Comparison of ENCODE assay signal across 13 mouse cellular contexts in the genomic region with DNA sequence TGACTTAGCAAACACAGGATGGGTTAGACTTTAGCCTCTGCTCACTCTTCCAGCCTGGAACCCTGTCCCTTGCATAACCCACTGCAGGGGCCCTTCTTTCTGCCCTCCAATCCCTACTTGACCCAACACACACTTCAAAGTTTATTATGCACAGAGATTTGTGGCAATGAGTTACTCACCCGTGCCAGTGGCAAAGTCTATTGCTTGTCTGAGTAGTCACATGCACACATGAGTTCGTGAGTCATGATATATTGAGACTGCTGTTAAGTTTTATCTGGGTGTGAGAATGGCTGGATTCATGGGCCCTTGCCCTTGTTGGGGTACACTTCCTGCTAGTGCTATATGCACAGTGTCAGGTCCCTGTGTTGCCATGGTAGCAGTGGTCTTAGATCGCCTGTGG.
DNase-seq lines count a peak whose midpoint lies in the region; ATAC-seq and TF ChIP-seq lines count a peak whose summit lies in the region.
"Had no signal": no experiment of that assay in that cellular context is flagged by ENCODE, and none has a peak within 500 bp of the region (broad histone marks: within the 10 kb centered on the region; RNA-seq: fewer than 3 reads in every experiment).

No protein-coding gene starts in this region.

- no peaks in the 10 kb centered on the region for H3K27me3 ChIP-seq in kidney, embryonic 14.5 days (ENCODE audit: control insufficient read depth, insufficient read depth, low read length)
- no peaks in the 10 kb centered on the region for H3K27me3 ChIP-seq in myocyte (ENCODE audit: control insufficient read depth, insufficient read depth, insufficient read length)
- no peaks in the 10 kb centered on the region for H3K27me3 ChIP-seq in neural tube, embryonic 15.5 days (replicated peaks)
- H3K27me3 ChIP-seq: embryonic facial prominence, embryonic 13.5 days; hindbrain, embryonic 13.5 days; liver, embryonic 15.5 days had no signal

- H3K27ac ChIP-seq in bone marrow macrophage, adult 2 months (ENCODE audit: insufficient read depth, low read depth, low read length), result peak overlapping the region; percentile 42; the same call in 1 of the 2 replicates
- H3K27ac ChIP-seq in kidney, embryonic 14.5 days (ENCODE audit: low read depth, low read length), result no peak overlapping the region
- no peak overlapping the region for H3K27ac ChIP-seq in neural tube, embryonic 15.5 days (replicated peaks)
- H3K27ac ChIP-seq: embryonic facial prominence, embryonic 13.5 days; forebrain, embryonic 10.5 days; hindbrain, embryonic 13.5 days; liver, embryonic 15.5 days had no signal

- H3K4me2 ChIP-seq in kidney, embryonic 14.5 days (replicated peaks; ENCODE audit: low read depth, low read length), result no peak overlapping the region
- H3K4me2 ChIP-seq in myocyte (ENCODE audit: low read depth), result no peak overlapping the region
- no peak overlapping the region for H3K4me2 ChIP-seq in neural tube, embryonic 15.5 days
- H3K4me2 ChIP-seq: embryonic facial prominence, embryonic 13.5 days; hindbrain, embryonic 13.5 days; liver, embryonic 15.5 days had no signal

- H3K4me3 ChIP-seq in bone marrow macrophage, adult 2 months (ENCODE audit: insufficient read depth, low read length), result no peak overlapping the region
- H3K4me3 ChIP-seq in kidney, embryonic 14.5 days (ENCODE audit: low read length), result no peak overlapping the region
- no peak overlapping the region for H3K4me3 ChIP-seq in myocyte
- no peak overlapping the region for H3K4me3 ChIP-seq in neural tube, embryonic 15.5 days (replicated peaks)
- H3K4me3 ChIP-seq: embryonic facial prominence, embryonic 13.5 days; forebrain, embryonic 10.5 days; hindbrain, embryonic 13.5 days; liver, embryonic 15.5 days had no signal

- peaks cover 8% of the 10 kb centered on the region for H3K36me3 ChIP-seq in kidney, embryonic 14.5 days (ENCODE audit: control insufficient read depth, insufficient read depth, low read length)
- H3K36me3 ChIP-seq in myocyte (ENCODE audit: control insufficient read depth, insufficient read depth), result no peaks in the 10 kb centered on the region
- no peaks in the 10 kb centered on the region for H3K36me3 ChIP-seq in neural tube, embryonic 15.5 days
- H3K36me3 ChIP-seq: hindbrain, embryonic 13.5 days had no signal

- H3K9ac ChIP-seq in kidney, embryonic 14.5 days (ENCODE audit: low read depth, low read length), result no peak overlapping the region
- no peak overlapping the region for H3K9ac ChIP-seq in neural tube, embryonic 15.5 days (replicated peaks)
- H3K9ac ChIP-seq: embryonic facial prominence, embryonic 13.5 days; hindbrain, embryonic 13.5 days; liver, embryonic 15.5 days had no signal

- no peak for TF ChIP-seq CTCF in bone marrow macrophage, adult 2 months (IDR thresholded peaks at IDR 0.05; ENCODE audit: low read depth, low read length)

- no peak overlapping the region for H3ac ChIP-seq in myocyte (ENCODE audit: control insufficient read depth, insufficient read length)

- no peaks in the 10 kb centered on the region for H3K9me3 ChIP-seq in kidney, embryonic 14.5 days (ENCODE audit: control insufficient read depth, low read length)
- H3K9me3 ChIP-seq in neural tube, embryonic 15.5 days (replicated peaks), result no peaks in the 10 kb centered on the region
- H3K9me3 ChIP-seq: embryonic facial prominence, embryonic 13.5 days; hindbrain, embryonic 13.5 days; liver, embryonic 15.5 days had no signal

- DNase-seq in adrenal gland, adult 2 months, result peak; percentile 45
- DNase-seq in adrenal gland, postnatal 14 days, result no peak
- no peak for DNase-seq in urinary bladder, adult 2 months (ENCODE audit: low spot score)
- DNase-seq in MN1 (ENCODE audit: low spot score), result no peak
- DNase-seq: cerebellum, adult 11 months had no signal

- peaks cover 43% of the 10 kb centered on the region for H3K4me1 ChIP-seq in bone marrow macrophage, adult 2 months (ENCODE audit: control insufficient read depth, insufficient read depth, low read length)
- peaks cover 7% of the 10 kb centered on the region for H3K4me1 ChIP-seq in kidney, embryonic 14.5 days (ENCODE audit: control insufficient read depth, insufficient read depth, low read length)
- H3K4me1 ChIP-seq in neural tube, embryonic 15.5 days, result no peaks in the 10 kb centered on the region; the same call in 1 of the 2 replicates
- H3K4me1 ChIP-seq: forebrain, embryonic 10.5 days; liver, embryonic 15.5 days had no signal

- TF ChIP-seq POLR2A in bone marrow macrophage, adult 2 months (IDR thresholded peaks at IDR 0.05; ENCODE audit: borderline replicate concordance, low read depth, low read length), result no peak
- TF ChIP-seq POLR2A in myocyte (IDR thresholded peaks at IDR 0.05; ENCODE audit: insufficient read length, low read depth), result no peak

- no peaks in the 10 kb centered on the region for H3K79me2 ChIP-seq in myocyte (ENCODE audit: control insufficient read depth, insufficient read depth)

- ATAC-seq in kidney, embryonic 14.5 days (ENCODE audit: low FRiP score, low TSS enrichment), result peak; percentile 51; the same call in 1 of the 2 replicates
- no peak for ATAC-seq in neural tube, embryonic 15.5 days (ENCODE audit: low FRiP score)

- WGBS in kidney, embryonic 14.5 days, result 52% methylated on average over 3 of the region's 3 CpGs
- WGBS in neural tube, embryonic 15.5 days, result 83% methylated on average over 3 of the region's 3 CpGs

TF ChIP-seq in myocyte, 11 proteins besides CTCF, POLR2A, EP300 and RAD21:
- peak; percentile 74 for TF ChIP-seq USF1 (IDR thresholded peaks at IDR 0.05; ENCODE audit: low read depth)
- no peak for TF ChIP-seq SRF (IDR thresholded peaks at IDR 0.05; ENCODE audit: control insufficient read depth, insufficient read length, low read depth)
- no peak for TF ChIP-seq TCF3 (IDR thresholded peaks at IDR 0.05; ENCODE audit: insufficient read length, low read depth)
- 0 out of 2 replicates have a peak, but pooled peaks have one; percentile 8 for TF ChIP-seq CEBPB (IDR thresholded peaks at IDR 0.05; ENCODE audit: insufficient read depth, poor library complexity, severe bottlenecking)
TF ChIP-seq in myocyte: peak in this region for 2.
